Mouse (Mus musculus) liver, embryonic 14.5 days (tissue): ENCODE results near the gene Rprml. TPM values are rescaled to one million over a fixed set of nuclear protein-coding genes. Genes with fewer than 3 reads are reported as not detected.

Source experiments
- ATAC-seq: fragments of 200-750 bp; cut with Nextera tagmentation; 2 replicates; pipeline ENCODE4 v1.8.0; 2017; ENCODE audit warnings: moderate number of reproducible peaks, mild to moderate bottlenecking, moderate library complexity; ENCODE audit not compliant: insufficient read depth
- DNase-seq, 3 experiments: peaks; one replicate each; pipeline ENCODE4 v3.0.0-alpha.2; 2012 to 2013; ENCODE audit warnings: low read depth in 3 of 3, low spot score in 3 of 3
- H3K27ac ChIP-seq: fragments of 300-500 bp; sonication (generic); 2 replicates; pipeline ENCODE4 v1.5.1; 2014; ENCODE audit warnings: moderate library complexity, mild to moderate bottlenecking, control low read depth, inconsistent platforms
- H3K27me3 ChIP-seq: fragments of 300-500 bp; sonication (generic); 2 replicates; pipeline ENCODE4 v1.6.1; 2014; ENCODE audit warnings: mild to moderate bottlenecking, low read length, moderate library complexity; ENCODE audit not compliant: control insufficient read depth, insufficient read depth
- H3K36me3 ChIP-seq: fragments of 300-500 bp; sonication (generic); replicated peaks from 2 replicates; pipeline ENCODE4 v1.6.1; 2014; ENCODE audit warnings: low read depth; ENCODE audit not compliant: control insufficient read depth, insufficient read depth
- H3K4me1 ChIP-seq, 2 experiments: fragments of 200-500 bp in 1 of 2; fragments of 300-500 bp in 1 of 2; sonication (generic) in 1 of 2; replicated peaks; 2 replicates each; pipeline ENCODE4 v1.6.1; 2012 to 2014; ENCODE audit warnings: antibody characterized with exemption in 1 of 2, inconsistent platforms in 1 of 2, low read length in 1 of 2; ENCODE audit not compliant: control insufficient read depth in 2 of 2, insufficient read depth in 2 of 2
- H3K4me2 ChIP-seq: fragments of 300-500 bp; sonication (generic); 2 replicates; pipeline ENCODE4 v1.6.1; 2014; ENCODE audit warnings: low read depth, mild to moderate bottlenecking, control low read depth, moderate library complexity
- H3K4me3 ChIP-seq, 2 experiments: fragments of 200-500 bp in 1 of 2; fragments of 300-500 bp in 1 of 2; sonication (generic) in 1 of 2; 2 replicates each; pipeline ENCODE4 v1.5.1; 2012 to 2014; ENCODE audit warnings: low read depth in 2 of 2, low read length in 2 of 2, mild to moderate bottlenecking in 2 of 2, control low read depth in 1 of 2, inconsistent platforms in 1 of 2, moderate library complexity in 1 of 2; ENCODE audit not compliant: insufficient read depth in 1 of 2
- H3K9ac ChIP-seq: fragments of 300-500 bp; sonication (generic); replicated peaks from 2 replicates; pipeline ENCODE4 v1.6.1; 2014; ENCODE audit warnings: mild to moderate bottlenecking, control low read depth, moderate library complexity
- H3K9me3 ChIP-seq: fragments of 300-500 bp; sonication (generic); 2 replicates; pipeline ENCODE4 v1.6.1; 2016; ENCODE audit warnings: low read length, mixed read lengths; ENCODE audit not compliant: control insufficient read depth
- CTCF ChIP-seq: IDR thresholded peaks from 2 replicates; pipeline ENCODE4 v1.5.1; 2016; ENCODE audit warnings: antibody characterized with exemption, low read depth, control low read depth
- EP300 ChIP-seq: IDR thresholded peaks from 2 replicates; pipeline ENCODE4 v1.6.1; 2016; ENCODE audit warnings: antibody characterized with exemption, low read depth
- WGBS: fragments of 180-500 bp; shearing (Covaris S2); extraction: QIAGEN DNeasy Blood & Tissue Kit; methylation state at CpG from one replicate; pipeline ENCODE4 v1.1.7; 2014; ENCODE audit not compliant: insufficient replicate concordance; 5-methylcytosine and 5-hydroxymethylcytosine counted together
- polyA plus RNA-seq, 2 experiments: library from polyadenylated mRNA; depleted of rRNA in 1 of 2; stranded (reverse) in 1 of 2; unstranded in 1 of 2; fragments of >200 nt; fragmentation: Nextera tagmentation in 1 of 2; extraction: Ambion mirVana in 1 of 2; gene quantifications; 2 replicates each; pipeline versions ENCODE4 v1.2.1 to v1.2.3; 2012 to 2014

The Rprml gene
- polyA plus RNA-seq, 2 experiments: not detected

- WGBS: 67% methylated on average over 7 of the region's 7 CpGs
- TF ChIP-seq CTCF: no peak
- no peak for TF ChIP-seq EP300
- no peaks in the 10 kb centered on the region for H3K4me1 ChIP-seq
Observed at GRCm38 (mm10) chr11:103634806-103635205, 14.6 kb upstream of the Rprml start.

DNA sequence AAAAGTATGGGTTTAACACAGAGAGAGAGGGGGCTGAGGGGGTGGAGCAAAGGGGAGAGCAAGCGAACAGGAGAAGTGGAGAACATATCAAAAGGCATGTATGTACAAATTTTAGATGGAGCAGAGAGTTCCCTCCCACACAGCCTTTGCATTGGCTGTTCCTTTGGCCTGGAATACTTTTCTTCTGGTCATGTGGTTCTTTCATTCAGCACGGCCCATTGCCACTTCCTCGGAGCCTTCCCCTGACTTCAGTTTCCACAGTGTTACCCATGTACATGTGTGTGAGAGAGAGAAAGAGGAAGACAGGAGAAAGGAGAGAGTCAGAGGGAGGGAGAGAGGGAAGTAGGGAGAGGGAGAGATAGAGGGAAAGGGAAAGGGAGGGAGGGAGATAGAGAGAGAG, 13.9 kb upstream of the Rprml start:
- no peak overlapping the region for H3K4me3 ChIP-seq
- no peak for TF ChIP-seq CTCF
- no peak for TF ChIP-seq EP300
- WGBS: 62% methylated on average over 3 of the region's 3 CpGs
- H3K27ac ChIP-seq: no peak overlapping the region
- no peaks in the 10 kb centered on the region for H3K36me3 ChIP-seq
- no peaks in the 10 kb centered on the region for H3K4me1 ChIP-seq
- no peaks in the 10 kb centered on the region for H3K9me3 ChIP-seq
- ATAC-seq (no peak), DNase-seq (no peak)
- peaks cover 4% of the 10 kb centered on the region; the same call in 1 of the 2 replicates for H3K27me3 ChIP-seq
- H3K4me2 ChIP-seq: no peak overlapping the region
- no peak overlapping the region for H3K9ac ChIP-seq

More at GRCm38 (mm10) chr11:103634806-103635205, 14.6 kb upstream of the Rprml start:
- H3K27ac ChIP-seq: no peak overlapping the region
- H3K9ac ChIP-seq: no peak overlapping the region
- no peaks in the 10 kb centered on the region for H3K9me3 ChIP-seq
- no peaks in the 10 kb centered on the region for H3K36me3 ChIP-seq
- H3K4me2 ChIP-seq: no peak overlapping the region
- DNase-seq (no peak), ATAC-seq (no peak)
- H3K27me3 ChIP-seq: no peaks in the 10 kb centered on the region; the same call in 1 of the 2 replicates
- no peak overlapping the region for H3K4me3 ChIP-seq

DNA sequence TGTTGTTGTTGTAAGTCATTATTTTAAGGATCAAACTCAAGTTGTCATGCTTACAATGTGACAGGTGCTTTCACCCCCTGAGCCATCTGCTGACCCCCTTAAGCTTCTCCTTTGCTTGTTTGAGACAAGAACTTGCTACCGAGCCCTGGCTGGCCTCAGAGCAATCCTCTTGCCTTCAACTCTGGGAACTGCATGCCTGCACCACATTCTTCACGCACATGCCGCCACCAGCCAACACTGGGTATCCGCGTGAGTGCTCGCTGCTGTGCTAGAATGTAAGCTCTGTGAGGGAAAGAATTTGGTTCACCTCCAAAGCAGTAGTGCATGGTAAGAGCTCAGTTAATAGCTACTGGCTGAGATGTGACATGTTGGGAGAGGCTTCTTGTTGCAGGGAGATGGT, 13.1 kb upstream of the Rprml start:
- DNase-seq: no peak
- H3K9me3 ChIP-seq: no peaks in the 10 kb centered on the region
- no peak overlapping the region for H3K9ac ChIP-seq
- no peak for ATAC-seq
- peaks cover 4% of the 10 kb centered on the region for H3K27me3 ChIP-seq
- H3K36me3 ChIP-seq: no peaks in the 10 kb centered on the region
- TF ChIP-seq CTCF: no peak
- TF ChIP-seq EP300: no peak
- H3K4me3 ChIP-seq: no peak overlapping the region
- 70% methylated on average over 6 of the region's 6 CpGs for WGBS
- H3K4me2 ChIP-seq: no peak overlapping the region
- no peaks in the 10 kb centered on the region for H3K4me1 ChIP-seq
- H3K27ac ChIP-seq: no peak overlapping the region

- Histone ChIP-seq H3K4me1 (no peaks in the 10 kb centered on the region), H3K36me3 (no peaks in the 10 kb centered on the region), H3K27ac (no peak within 1 kb of the TSS), H3K4me3 (no peak within 1 kb of the TSS), H3K9me3 (no peaks in the 10 kb centered on the region), H3K4me2 (no peak within 1 kb of the TSS), H3K9ac (no peak within 1 kb of the TSS), H3K27me3 (peaks cover 4% of the 10 kb centered on the region)
- DNase-seq (no peak), ATAC-seq (no peak)
- 44% methylated on average over 3 of the region's 3 CpGs for WGBS
- no peak for TF ChIP-seq CTCF
- no peak for TF ChIP-seq EP300
Observed at GRCm38 (mm10) chr11:103638790-103639189, 10.6 kb upstream of the Rprml start, which contains the start of gene Lyzl6. Gene Lyzl6, minus strand, starts transcription at chr11:103638890.

- Histone ChIP-seq H3K27ac (no peak overlapping the region), H3K36me3 (no peaks in the 10 kb centered on the region), H3K27me3 (peaks cover 4% of the 10 kb centered on the region), H3K4me3 (no peak overlapping the region), H3K9ac (no peak overlapping the region), H3K4me1 (no peaks in the 10 kb centered on the region), H3K4me2 (no peak overlapping the region), H3K9me3 (no peaks in the 10 kb centered on the region)
- peak in 1 of 3 experiments; percentile 11 for DNase-seq
- TF ChIP-seq EP300: no peak
- peak; percentile 88 for TF ChIP-seq CTCF
- 2% methylated on average over 10 of the region's 10 CpGs for WGBS
- no peak for ATAC-seq
Observed at GRCm38 (mm10) chr11:103639407-103639946, 9.9 kb upstream of the Rprml start.
